ENCODE assay signal across 8 mouse cellular contexts in the genomic region with DNA sequence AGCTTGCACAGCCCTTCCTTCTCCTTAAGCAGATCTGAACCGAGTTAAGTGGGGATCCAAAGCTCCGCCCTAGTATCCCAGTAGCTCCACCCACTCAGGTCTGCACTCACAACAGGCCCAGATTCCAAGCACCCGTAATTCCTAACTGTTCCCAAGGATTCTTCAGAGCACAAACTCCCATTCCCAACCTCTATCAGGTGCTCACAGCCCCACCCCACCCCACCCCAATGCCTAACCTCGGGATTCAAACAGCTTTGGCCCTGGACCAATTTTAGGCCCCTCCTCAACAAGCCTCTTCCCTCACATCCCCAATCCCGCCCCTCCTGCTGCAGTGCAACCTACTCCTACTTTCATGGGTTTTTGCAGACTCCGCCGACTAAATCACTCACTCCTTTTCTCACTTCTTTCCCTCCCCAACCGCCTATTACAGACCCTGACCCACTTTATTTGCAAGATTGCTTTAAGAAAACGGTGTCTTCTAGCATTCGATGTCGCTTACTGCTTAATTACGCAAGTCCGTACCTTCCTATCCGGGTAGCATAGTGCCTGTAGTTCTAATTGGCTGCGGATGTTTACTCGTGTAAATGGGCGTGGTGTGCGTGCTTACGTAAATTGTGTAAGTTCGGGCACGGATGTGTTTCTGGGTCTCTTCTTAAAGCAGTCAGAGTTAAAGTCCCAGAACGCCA. TPM values are rescaled to one million over a fixed set of nuclear protein-coding genes. Genes with fewer than 3 reads are reported as not detected.
DNase-seq lines count a peak whose midpoint lies in the region; ATAC-seq and TF ChIP-seq lines count a peak whose summit lies in the region.

A gene (plus strand): TSS at position 602 of the 686 bp plus-strand sequence.

- CTCF ChIA-PET in Patski (lab: Charles Lee), result no interaction called here

- no peak for TF ChIP-seq CTCF in Patski (IDR thresholded peaks at IDR 0.05)

- peak; percentile 89 for ATAC-seq in Patski
- ATAC-seq in hindbrain, embryonic 13.5 days (ENCODE audit: low FRiP score), result peak; percentile 97

- DNase-seq in Patski (ENCODE audit: low read depth, low spot score), result peak; percentile 60
- DNase-seq in cerebellum, postnatal 10 days, result peak; percentile 75 to 79
- peak; percentile 60 to 66 for DNase-seq in frontal cortex, postnatal 14 days (ENCODE audit: low spot score in 2 of 2)
- DNase-seq in layer of hippocampus, postnatal 25 days (ENCODE audit: extremely low spot score in 1 of 2, low spot score in 1 of 2), result peak; percentile 21 to 36
- DNase-seq in lung, postnatal 25 days (ENCODE audit: low spot score), result peak; percentile 88
- DNase-seq in retina, postnatal 1 day, result peak; percentile 92
- DNase-seq in urinary bladder, adult 2 months (ENCODE audit: low spot score), result peak; percentile 27

- H3K9ac ChIP-seq in hindbrain, embryonic 13.5 days, result peak within 1 kb of the TSS; percentile 69

- H3K4me2 ChIP-seq in hindbrain, embryonic 13.5 days, result peak within 1 kb of the TSS; percentile 58

- POLR2A ChIA-PET in Patski (lab: Charles Lee), result no interaction called here

- H3K36me3 ChIP-seq in hindbrain, embryonic 13.5 days, result peaks cover 5% of the 10 kb centered on the region

- no peaks in the 10 kb centered on the region for H3K9me3 ChIP-seq in hindbrain, embryonic 13.5 days

- H3K27ac ChIP-seq in hindbrain, embryonic 13.5 days, result peak within 1 kb of the TSS; percentile 83

- peak within 1 kb of the TSS; percentile 50 for H3K4me3 ChIP-seq in hindbrain, embryonic 13.5 days

- peaks cover 3% of the 10 kb centered on the region for H3K27me3 ChIP-seq in Patski
- no peaks in the 10 kb centered on the region for H3K27me3 ChIP-seq in hindbrain, embryonic 13.5 days

- in situ Hi-C loops in Patski (cut with MboI; ENCODE audit: low pct_unique_long_range_greater_than_20kb), result loop anchor here (10.0 kb wide), 1 partner anchor 79 kb away; no protein-coding TSS in a partner anchor

- H3K4me1 ChIP-seq in hindbrain, embryonic 13.5 days (replicated peaks), result peaks cover 11% of the 10 kb centered on the region

- 18% methylated on average over 22 of the region's 22 CpGs for WGBS in hindbrain, embryonic 13.5 days

RNA-seq across cellular contexts. Expression of the gene that starts here (rescaled TPM):
- polyA plus RNA-seq in Patski (2021), result 20.4 TPM
- 32.9 and 34.8 TPM in 2 replicates for polyA plus RNA-seq in hindbrain, embryonic 13.5 days (2015; fragmentation: Nextera tagmentation; extraction: Ambion mirVana)
- 10 to 100 TPM; 13.8 to 17.2 TPM for total RNA-seq in layer of hippocampus, postnatal 25 days (2021)
- polyA plus RNA-seq in urinary bladder, adult 2 months (2012; rRNA removed), result 29.5 and 33.5 TPM in 2 replicates

Comparison
In these comparisons a context has a peak if more than half of its experiments do, and no peak if none do; other contexts are left out.
1. Peak in every context shown above with its lines: DNase-seq, ATAC-seq, H3K4me3 ChIP-seq and H3K27ac ChIP-seq.
2. DNase-seq: peak in every context shown above with its lines; median percentile 92 in retina, postnatal 1 day; 88 in lung, postnatal 25 days; 77 in cerebellum, postnatal 10 days; 63 in frontal cortex, postnatal 14 days; 60 in Patski; 28 in layer of hippocampus, postnatal 25 days; 27 in urinary bladder, adult 2 months.